Mouse (Mus musculus) liver, adult 2 months (tissue): ENCODE measurements at regions not wholly inside any gene's neighbourhood (a gene's known extent, or its start where the extent isn't known, plus 50 kb on each side); places are given as distances from the start of the nearest gene placed in this dataset.

ENCODE experiments used
- CTCF ChIP-seq: fragments of 200-500 bp; IDR thresholded peaks from 2 replicates; pipeline ENCODE4 v1.5.1; 2011; ENCODE audit warnings: low read depth, low read length, control low read depth
- POLR2A ChIP-seq: fragments of 200-500 bp; IDR thresholded peaks from 2 replicates; pipeline ENCODE4 v1.6.1; 2011; ENCODE audit warnings: low read length, control low read depth; ENCODE audit not compliant: insufficient read depth; ENCODE audit errors: extremely low read depth

DNA sequence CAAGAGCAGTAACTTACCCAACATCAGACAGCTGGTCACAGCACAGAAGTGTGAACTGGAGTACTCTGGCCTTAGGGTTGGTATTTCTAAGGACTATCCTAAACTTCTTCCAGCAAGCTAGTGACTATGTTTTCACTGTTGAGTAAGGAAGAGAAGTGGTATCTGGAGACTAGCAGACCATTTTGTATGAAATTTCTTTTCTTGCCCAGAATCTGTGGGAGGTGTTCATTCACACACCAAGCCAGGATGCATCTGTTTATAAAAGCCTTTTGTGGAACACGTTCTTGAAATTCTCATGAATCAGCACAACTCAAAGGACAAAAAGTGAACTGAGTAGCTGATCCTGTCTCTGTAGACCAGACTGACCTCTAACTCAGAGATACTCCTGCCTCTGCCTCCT is 403.3 kb upstream of the Nr5a2 start:
- TF ChIP-seq CTCF: no peak
- no peak for TF ChIP-seq POLR2A
